Mouse (Mus musculus) hindbrain, embryonic 14.5 days (tissue): ENCODE results near the gene Zfp654. TPM values are rescaled to one million over a fixed set of nuclear protein-coding genes. Genes with fewer than 3 reads are reported as not detected.

ENCODE experiments used
- polyA plus RNA-seq: library from polyadenylated mRNA; unstranded; fragments of >200 nt; fragmentation: Nextera tagmentation; extraction: Ambion mirVana; gene quantifications from 2 replicates; pipeline ENCODE4 v1.2.1, GENCODE M21; 2014

Gene Zfp654
- polyA plus RNA-seq, 1 experiment from 2014 or later, result 8.2 TPM

Other genes starting within 250 kb of the Zfp654 start
- 0.07 TPM in 1 of 2 replicates, not detected in the other for gene Csnka2ip, start 249.2 kb downstream of the Zfp654 start, polyA plus RNA-seq
- gene 4930453N24Rik, start 80.5 kb downstream of the Zfp654 start, polyA plus RNA-seq, result 19.3 and 23.9 TPM in 2 replicates
- 86.9 and 103 TPM in 2 replicates for gene Cggbp1, start 344 bp upstream of the Zfp654 start, polyA plus RNA-seq